Mouse (Mus musculus) limb, embryonic 14.5 days (tissue): ENCODE data around the gene Smco4. TPM values are rescaled to one million over a fixed set of nuclear protein-coding genes. Genes with fewer than 3 reads are reported as not detected.

ENCODE experiments used
- ATAC-seq: fragments of 200-750 bp; cut with Nextera tagmentation; 2 replicates; pipeline ENCODE4 v1.8.0; 2017; ENCODE audit warnings: low read depth, moderate number of reproducible peaks, moderate TSS enrichment; ENCODE audit not compliant: low FRiP score
- DNase-seq: peaks from one replicate; pipeline ENCODE4 v3.0.0-alpha.2; 2015; ENCODE audit warnings: low spot score
- H3K27ac ChIP-seq: fragments of 300-500 bp; sonication (generic); replicated peaks from 2 replicates; pipeline ENCODE4 v1.5.1; 2014; ENCODE audit warnings: low read depth, mild to moderate bottlenecking, low read length, moderate library complexity, mixed read lengths
- H3K27me3 ChIP-seq: fragments of 300-500 bp; sonication (generic); 2 replicates; pipeline ENCODE4 v1.6.1; 2014; ENCODE audit warnings: low read length, mixed read lengths; ENCODE audit not compliant: control insufficient read depth, insufficient read depth
- H3K36me3 ChIP-seq: fragments of 300-500 bp; sonication (generic); 2 replicates; pipeline ENCODE4 v1.6.1; 2014; ENCODE audit warnings: mild to moderate bottlenecking, low read length, moderate library complexity, mixed read lengths; ENCODE audit not compliant: control insufficient read depth, insufficient read depth
- H3K4me1 ChIP-seq: fragments of 300-500 bp; sonication (generic); 2 replicates; pipeline ENCODE4 v1.6.1; 2014; ENCODE audit warnings: antibody characterized with exemption, low read length, mixed read lengths; ENCODE audit not compliant: control insufficient read depth, insufficient read depth
- H3K4me2 ChIP-seq: fragments of 300-500 bp; sonication (generic); replicated peaks from 2 replicates; pipeline ENCODE4 v1.6.1; 2014; ENCODE audit warnings: low read depth, mild to moderate bottlenecking, low read length, moderate library complexity; ENCODE audit not compliant: severe bottlenecking
- H3K4me3 ChIP-seq: fragments of 300-500 bp; sonication (generic); replicated peaks from 2 replicates; pipeline ENCODE4 v1.5.1; 2014; ENCODE audit warnings: low read length
- H3K9ac ChIP-seq: fragments of 300-500 bp; sonication (generic); 2 replicates; pipeline ENCODE4 v1.6.1; 2014; ENCODE audit warnings: mild to moderate bottlenecking, low read depth, low read length, moderate library complexity; ENCODE audit not compliant: severe bottlenecking
- H3K9me3 ChIP-seq: fragments of 300-500 bp; sonication (generic); 2 replicates; pipeline ENCODE4 v1.6.1; 2016; ENCODE audit warnings: low read length; ENCODE audit not compliant: control insufficient read depth
- POLR2A ChIP-seq: fragments of 200-500 bp; IDR thresholded peaks from 2 replicates; pipeline ENCODE4 v1.8.0; 2012; ENCODE audit warnings: inconsistent platforms, mild to moderate bottlenecking, moderate library complexity, borderline replicate concordance; ENCODE audit not compliant: insufficient read depth, insufficient read length; ENCODE audit errors: extremely low read depth
- WGBS: fragments of 180-500 bp; shearing (Covaris S2); extraction: QIAGEN DNeasy Blood & Tissue Kit; methylation state at CpG from one replicate; pipeline ENCODE4 v1.1.7; 2014; 5-methylcytosine and 5-hydroxymethylcytosine counted together
- polyA plus RNA-seq, 2 experiments: library from polyadenylated mRNA; depleted of rRNA in 1 of 2; stranded (reverse) in 1 of 2; unstranded in 1 of 2; fragments of >200 nt; fragmentation: Nextera tagmentation in 1 of 2; extraction: Ambion mirVana in 1 of 2; gene quantifications; 2 replicates each; pipeline versions ENCODE4 v1.2.1 to v1.2.3; 2012 to 2014

The Smco4 gene
- polyA plus RNA-seq, 2 experiments, result 6.9 to 24.5 TPM

DNA sequence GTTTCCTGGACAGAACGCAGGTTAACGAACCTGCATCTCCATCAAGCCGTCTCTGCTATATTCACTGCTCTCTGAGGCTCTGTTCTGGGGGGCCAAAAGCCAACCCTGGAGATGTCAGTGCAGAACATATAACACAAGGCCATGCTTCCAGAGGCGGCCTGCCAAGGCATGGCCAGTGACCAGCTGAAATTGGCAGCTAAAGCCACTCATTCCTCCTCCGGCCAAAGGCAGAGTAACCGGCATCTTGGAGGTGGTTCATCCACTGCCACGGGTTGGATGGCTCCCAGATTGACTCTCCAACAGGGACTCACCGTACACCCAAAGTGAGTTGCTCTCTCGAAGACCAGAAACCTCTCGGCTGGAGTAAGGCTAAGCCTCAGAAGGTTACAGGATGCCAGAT is 15.7 kb upstream of the Smco4 start:
- TF ChIP-seq POLR2A, result no peak
- Histone ChIP-seq H3K27me3 (no peaks in the 10 kb centered on the region), H3K27ac (no peak overlapping the region), H3K4me3 (no peak overlapping the region), H3K36me3 (no peaks in the 10 kb centered on the region), H3K4me2 (no peak overlapping the region), H3K4me1 (no peaks in the 10 kb centered on the region), H3K9ac (no peak overlapping the region), H3K9me3 (no peaks in the 10 kb centered on the region)
- DNase-seq, result no peak
- WGBS, result 87% methylated on average over 10 of the region's 10 CpGs
- no peak for ATAC-seq

DNA sequence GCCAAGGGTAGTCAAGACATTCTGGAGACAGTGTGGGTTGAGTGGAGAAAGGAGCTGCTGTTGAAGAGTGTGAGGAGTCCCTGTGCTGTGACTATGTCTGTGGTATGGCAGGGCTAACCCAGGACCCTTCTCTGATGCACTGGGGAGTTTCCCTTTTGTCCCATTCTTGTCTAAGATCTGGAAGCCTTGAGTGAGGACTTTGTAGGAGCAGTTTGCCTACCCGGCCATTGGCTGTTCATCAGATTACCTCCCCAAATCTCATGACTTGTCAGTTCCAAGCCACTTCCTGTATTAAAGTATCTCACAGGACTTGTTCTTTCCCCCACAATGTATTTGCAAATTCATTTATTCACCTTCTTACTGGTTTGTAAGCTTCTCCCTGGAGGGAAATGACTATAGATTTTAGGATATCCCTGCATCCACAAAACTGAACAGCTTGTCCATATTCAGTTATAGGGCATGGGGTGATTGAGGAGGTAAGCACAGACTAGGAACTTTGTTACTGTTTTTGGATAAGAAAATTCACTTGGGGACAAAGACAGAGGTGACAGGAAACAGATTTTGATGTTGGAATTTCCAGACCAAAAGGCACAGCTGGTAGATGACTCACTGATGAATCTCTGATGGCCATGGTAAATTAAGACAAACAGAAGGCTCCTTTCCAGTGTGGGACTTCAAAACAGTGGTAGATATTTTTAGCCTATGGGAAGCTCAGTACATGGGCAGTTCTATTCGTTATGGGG is 5.4 kb upstream of the Smco4 start:
- no peaks in the 10 kb centered on the region for H3K9me3 ChIP-seq
- H3K9ac ChIP-seq, result no peak overlapping the region
- no peak overlapping the region for H3K4me3 ChIP-seq
- no peak overlapping the region for H3K27ac ChIP-seq
- no peak for TF ChIP-seq POLR2A
- DNase-seq, result no peak
- no peaks in the 10 kb centered on the region for H3K36me3 ChIP-seq
- no peaks in the 10 kb centered on the region for H3K4me1 ChIP-seq
- no peaks in the 10 kb centered on the region for H3K27me3 ChIP-seq
- no peak for ATAC-seq
- 62% methylated on average over 2 of the region's 2 CpGs for WGBS
- no peak overlapping the region for H3K4me2 ChIP-seq

DNA sequence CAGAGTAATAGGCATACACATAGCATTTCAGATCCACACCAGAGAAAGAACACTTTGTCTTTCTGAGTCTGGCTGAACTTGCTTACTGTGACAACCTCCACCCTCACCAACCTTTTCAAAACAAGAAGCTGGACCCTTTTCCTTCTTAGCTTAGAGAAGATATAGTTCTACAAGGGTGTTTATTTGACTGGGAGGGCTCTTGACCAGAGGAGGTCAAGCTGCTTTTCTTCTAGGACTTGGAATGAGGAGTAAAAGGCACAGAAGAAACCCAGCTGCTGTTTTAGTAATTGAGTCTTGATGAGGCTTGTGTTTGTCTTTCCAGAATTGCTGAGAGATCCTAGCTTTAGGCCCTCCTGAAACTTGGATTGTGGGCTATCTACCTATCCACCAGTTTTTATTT is 3.9 kb upstream of the Smco4 start:
- Histone ChIP-seq H3K4me2 (no peak overlapping the region), H3K9ac (no peak overlapping the region), H3K27me3 (no peaks in the 10 kb centered on the region), H3K36me3 (no peaks in the 10 kb centered on the region), H3K4me3 (no peak overlapping the region), H3K27ac (no peak overlapping the region), H3K4me1 (no peaks in the 10 kb centered on the region), H3K9me3 (no peaks in the 10 kb centered on the region)
- ATAC-seq (no peak), DNase-seq (no peak)
- TF ChIP-seq POLR2A, result no peak

DNA sequence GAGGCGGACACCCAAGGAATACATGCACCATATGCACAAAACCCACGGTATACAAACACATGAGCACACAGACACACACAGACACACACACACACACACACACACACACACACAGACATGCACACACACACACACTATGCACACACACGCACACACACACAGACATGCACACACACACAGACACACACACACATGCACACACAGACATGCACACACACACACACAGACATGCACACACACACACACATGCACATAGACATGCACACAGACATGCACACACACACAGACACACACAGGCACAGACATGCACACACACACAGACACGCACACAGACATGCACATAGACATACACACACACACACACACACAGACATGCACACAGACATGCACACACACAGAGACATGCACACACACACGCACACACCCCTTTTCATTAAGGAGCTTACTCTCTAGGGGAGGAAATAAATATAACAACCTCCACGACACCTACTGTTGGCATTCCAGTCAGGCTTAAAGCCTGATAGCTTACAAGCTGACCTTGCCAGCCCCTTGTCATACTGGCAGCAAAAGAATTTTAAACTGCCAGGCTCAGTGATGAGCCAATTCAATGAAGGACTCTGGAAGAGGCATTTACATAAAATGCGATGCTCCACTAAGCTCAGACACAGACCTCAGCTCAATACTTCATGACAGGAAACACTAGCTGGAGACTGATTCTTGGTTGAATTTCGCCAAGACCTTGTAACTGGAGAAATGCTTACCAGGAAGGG is 2.7 kb upstream of the Smco4 start:
- Histone ChIP-seq H3K9ac (no peak overlapping the region), H3K27ac (no peak overlapping the region), H3K36me3 (no peaks in the 10 kb centered on the region), H3K27me3 (no peaks in the 10 kb centered on the region), H3K4me1 (peaks cover 3% of the 10 kb centered on the region; the same call in 1 of the 2 replicates), H3K9me3 (no peaks in the 10 kb centered on the region), H3K4me2 (no peak overlapping the region), H3K4me3 (no peak overlapping the region)
- no peak for ATAC-seq
- TF ChIP-seq POLR2A, result no peak
- WGBS, result 84% methylated on average over 8 of the region's 8 CpGs
- DNase-seq, result no peak

DNA sequence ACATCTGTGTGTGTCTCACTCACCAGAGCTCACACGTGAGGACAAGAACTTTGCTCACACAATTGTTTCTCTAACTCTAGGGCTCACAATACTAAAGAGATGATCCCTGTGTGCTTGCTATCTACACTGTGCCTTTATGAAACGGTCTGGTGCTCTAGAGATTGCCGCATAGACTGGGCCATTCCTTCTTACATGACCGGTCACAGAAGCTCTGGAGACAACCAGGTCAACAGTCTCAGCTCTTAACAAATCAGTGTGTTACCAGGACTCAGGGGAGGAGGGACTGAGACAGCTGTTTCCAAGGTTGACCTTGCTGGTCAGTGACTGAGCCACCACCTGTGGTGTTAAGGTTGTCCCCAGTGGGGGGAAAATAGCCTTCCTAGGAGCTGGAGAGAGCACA is 1.5 kb upstream of the Smco4 start:
- Histone ChIP-seq H3K9ac (no peak overlapping the region), H3K36me3 (no peaks in the 10 kb centered on the region), H3K27me3 (no peaks in the 10 kb centered on the region), H3K27ac (no peak overlapping the region), H3K4me2 (no peak overlapping the region), H3K4me1 (peaks cover 11% of the 10 kb centered on the region), H3K9me3 (no peaks in the 10 kb centered on the region), H3K4me3 (no peak overlapping the region)
- TF ChIP-seq POLR2A, result no peak
- DNase-seq (no peak), ATAC-seq (no peak)
- 84% methylated on average over 4 of the region's 4 CpGs for WGBS
